Mouse (Mus musculus): ENCODE measurements around the gene Vamp8.

The Vamp8 gene

GRCm38 (mm10) chr6:72405356-72405755 lies 14.9 kb upstream of the Vamp8 start:
- CTCF ChIA-PET: no interaction called here

DNA sequence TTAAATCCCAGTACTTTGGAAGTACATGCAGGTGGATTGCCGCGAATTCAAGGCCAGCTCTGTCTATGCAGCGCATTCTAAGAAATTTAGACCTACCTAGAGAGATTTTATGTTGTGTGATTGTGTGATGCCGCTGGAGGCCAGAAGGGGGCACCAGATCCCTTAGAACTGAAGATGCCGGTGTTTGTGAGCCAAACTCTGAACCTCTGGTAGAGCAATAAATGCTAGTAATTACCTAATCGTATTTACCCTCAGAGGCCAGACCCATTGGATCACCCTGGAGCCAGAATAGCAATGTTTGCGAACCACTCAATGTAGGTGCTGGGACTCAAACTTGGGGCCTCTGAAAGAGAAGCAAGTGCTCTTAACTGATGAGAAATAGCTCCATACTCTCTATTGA lies 11.4 kb upstream of the Vamp8 start:
- CTCF ChIA-PET: interaction anchor here (0.7 to 1.3 kb wide), 2 partner anchors 109 to 149 kb away, joined by 3 to 5 read pairs; no protein-coding TSS in a partner anchor

- CTCF ChIA-PET: no interaction called here
Measured at GRCm38 (mm10) chr6:72399967-72400366, 9.5 kb upstream of the Vamp8 start.

- CTCF ChIA-PET: no interaction called here
Measured at GRCm38 (mm10) chr6:72396837-72397251, 6.3 kb upstream of the Vamp8 start.

GRCm38 (mm10) chr6:72392341-72392740 lies 1.8 kb upstream of the Vamp8 start:
- CTCF ChIA-PET: no interaction called here

- CTCF ChIA-PET: interaction anchor here (0.5 to 2.0 kb wide), 5 partner anchors 10 to 26 kb away, joined by 4 to 9 read pairs (median 5); partner anchors contain the start of gene Vamp5
Measured at GRCm38 (mm10) chr6:72390795-72391521, 455 bp upstream of the Vamp8 start.

- CTCF ChIA-PET: interaction anchor here (0.5 to 2.0 kb wide), 3 partner anchors 9 to 757 kb away, joined by 3 to 7 read pairs (median 5); partner anchors contain the start of genes Kdm3a and Vamp5
Measured at GRCm38 (mm10) chr6:72389471-72389940, 997 bp downstream of the Vamp8 start.

- CTCF ChIA-PET: interaction anchor here (2.0 kb wide), 1 partner anchor 8 kb away, joined by 5 read pairs; the partner anchor contains the start of gene Vamp5
Measured at GRCm38 (mm10) chr6:72388791-72389329, 1.6 kb downstream of the Vamp8 start.

DNA sequence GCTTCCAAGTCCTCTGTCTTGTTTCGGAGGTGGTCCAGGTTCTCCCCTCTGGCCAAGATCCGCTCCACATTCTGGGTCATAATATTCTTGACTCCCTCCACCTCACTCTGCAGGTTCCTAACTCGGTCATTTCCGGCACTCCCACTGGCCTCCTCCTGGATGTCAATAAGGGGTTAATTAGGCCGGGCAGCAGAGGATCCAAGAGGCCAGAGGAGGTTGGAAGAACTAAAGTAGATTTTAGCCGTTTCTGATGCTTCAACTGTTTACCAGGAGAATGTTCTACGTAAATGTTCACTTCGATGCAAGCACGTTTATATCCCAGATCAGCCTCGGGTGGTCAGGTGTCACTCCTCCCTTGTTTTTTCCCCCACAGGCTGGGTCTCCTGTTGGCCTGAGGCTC lies 2.2 kb downstream of the Vamp8 start:
- CTCF ChIA-PET: no interaction called here

DNA sequence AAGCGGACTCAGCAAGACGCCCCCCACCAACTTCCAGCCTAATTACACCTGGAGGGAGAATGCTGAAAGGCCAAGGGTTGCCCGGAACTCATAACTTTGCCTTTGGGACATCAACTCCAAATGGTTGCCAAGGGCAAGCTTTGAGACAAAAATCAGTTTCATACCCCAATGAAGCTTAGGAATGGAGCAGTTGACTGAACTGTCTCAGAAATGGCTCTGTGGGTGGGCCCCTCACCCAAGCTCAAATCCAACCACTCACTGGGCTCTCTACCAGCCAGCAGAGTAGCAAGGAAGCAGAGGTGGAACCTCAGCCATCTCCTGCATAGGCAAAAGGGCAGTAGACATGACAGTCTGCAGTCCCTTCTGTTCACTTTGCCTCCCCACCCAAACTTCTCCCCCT lies 2.7 kb downstream of the Vamp8 start:
- CTCF ChIA-PET: no interaction called here

GRCm38 (mm10) chr6:72386561-72386960 lies 3.9 kb downstream of the Vamp8 start:
- CTCF ChIA-PET: no interaction called here

DNA sequence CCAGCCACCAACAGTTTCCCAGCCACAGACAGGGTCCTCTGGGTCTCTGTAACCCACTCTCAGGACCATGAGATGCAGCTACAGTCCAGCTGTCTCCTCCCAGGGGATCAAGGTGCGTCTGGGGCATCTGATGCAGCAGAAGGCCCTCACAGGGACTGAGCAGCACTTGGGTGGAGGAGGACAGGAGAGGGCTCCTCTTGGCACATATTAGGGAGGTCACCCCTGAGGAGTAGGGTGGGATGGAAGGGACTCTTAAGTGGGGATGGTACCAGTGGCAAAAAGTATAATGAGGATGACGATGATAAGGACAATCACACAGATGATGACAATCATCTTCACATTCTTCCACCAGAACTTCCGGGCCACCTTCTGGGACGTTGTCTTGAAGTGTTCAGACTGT lies 5.2 kb downstream of the Vamp8 start:
- CTCF ChIA-PET: no interaction called here

DNA sequence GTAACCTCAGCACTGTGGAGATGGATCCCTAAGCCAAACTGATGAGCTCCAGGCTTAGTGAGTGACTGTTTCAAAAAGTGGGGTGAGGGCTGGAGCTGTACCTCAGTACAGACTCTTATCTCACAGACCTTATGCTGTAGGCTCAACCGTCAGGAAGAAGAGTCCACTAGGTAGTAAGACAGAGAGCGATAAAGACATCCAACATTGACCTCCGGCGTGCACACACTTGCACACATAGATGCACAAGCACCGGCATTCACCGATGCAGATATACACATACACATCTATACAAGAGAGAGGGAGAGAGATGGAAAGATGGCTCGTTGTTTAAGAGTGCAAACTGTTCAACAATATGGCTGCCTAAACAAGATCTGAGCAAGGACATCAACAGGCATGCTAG lies 6.6 kb downstream of the Vamp8 start:
- CTCF ChIA-PET: no interaction called here

GRCm38 (mm10) chr6:72383142-72383820 lies 7.2 kb downstream of the Vamp8 start:
- CTCF ChIA-PET: interaction anchor here (0.6 kb wide), 1 partner anchor 817 kb away, joined by 3 read pairs; no protein-coding TSS in a partner anchor

GRCm38 (mm10) chr6:72382494-72382893 lies 8.0 kb downstream of the Vamp8 start:
- CTCF ChIA-PET: interaction anchor here (0.7 kb wide), 1 partner anchor 276 kb away, joined by 4 read pairs; no protein-coding TSS in a partner anchor

GRCm38 (mm10) chr6:72380131-72380770 lies 10.3 kb downstream of the Vamp8 start, which contains the start of gene Vamp5:
Gene Vamp5, minus strand, starts transcription at chr6:72380468.
- CTCF ChIA-PET: interaction anchor here (0.6 to 1.6 kb wide), 5 partner anchors 9 to 23 kb away, joined by 3 to 5 read pairs (median 5); partner anchors contain the start of gene Vamp8

DNA sequence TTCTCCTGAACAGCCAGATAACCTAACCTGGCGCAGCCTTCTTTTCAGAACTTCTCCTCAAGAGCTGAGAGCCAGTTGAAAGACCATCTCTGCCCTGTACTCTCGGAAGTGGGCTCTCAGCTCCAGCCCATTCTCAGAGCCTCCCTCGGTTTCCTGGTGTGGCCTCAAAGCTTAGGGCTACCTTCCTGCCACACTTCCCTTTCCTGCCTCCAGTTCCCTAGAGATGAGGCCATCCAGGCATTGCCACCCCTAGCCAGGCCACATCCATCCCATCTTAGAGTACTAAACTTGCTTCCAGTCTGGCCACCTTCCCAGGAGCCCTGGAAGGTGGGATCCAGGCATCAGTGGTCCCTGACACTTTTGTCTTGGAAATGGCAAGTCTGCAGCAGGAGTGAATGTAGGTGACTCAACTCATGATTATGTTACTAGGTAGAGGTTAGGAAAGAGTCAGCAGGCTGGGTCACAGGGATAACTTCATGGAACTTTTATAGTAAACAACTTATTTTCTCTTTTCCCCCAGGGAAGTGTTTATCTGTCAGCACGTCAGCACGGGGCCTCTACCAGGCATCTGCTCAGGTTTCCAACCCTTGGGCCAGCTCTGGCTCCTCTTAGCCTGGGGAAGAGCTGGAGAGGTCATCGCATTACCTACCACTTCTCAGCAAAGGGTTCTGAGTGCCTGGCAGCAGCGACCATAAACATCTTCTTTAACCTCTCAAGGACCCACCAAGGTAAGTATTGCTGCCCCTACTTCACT lies 10.9 kb downstream of the Vamp8 start:
- CTCF ChIA-PET: interaction anchor here (0.6 to 1.3 kb wide), 2 partner anchors 12 to 15 kb away, joined by 3 to 4 read pairs; no protein-coding TSS in a partner anchor

DNA sequence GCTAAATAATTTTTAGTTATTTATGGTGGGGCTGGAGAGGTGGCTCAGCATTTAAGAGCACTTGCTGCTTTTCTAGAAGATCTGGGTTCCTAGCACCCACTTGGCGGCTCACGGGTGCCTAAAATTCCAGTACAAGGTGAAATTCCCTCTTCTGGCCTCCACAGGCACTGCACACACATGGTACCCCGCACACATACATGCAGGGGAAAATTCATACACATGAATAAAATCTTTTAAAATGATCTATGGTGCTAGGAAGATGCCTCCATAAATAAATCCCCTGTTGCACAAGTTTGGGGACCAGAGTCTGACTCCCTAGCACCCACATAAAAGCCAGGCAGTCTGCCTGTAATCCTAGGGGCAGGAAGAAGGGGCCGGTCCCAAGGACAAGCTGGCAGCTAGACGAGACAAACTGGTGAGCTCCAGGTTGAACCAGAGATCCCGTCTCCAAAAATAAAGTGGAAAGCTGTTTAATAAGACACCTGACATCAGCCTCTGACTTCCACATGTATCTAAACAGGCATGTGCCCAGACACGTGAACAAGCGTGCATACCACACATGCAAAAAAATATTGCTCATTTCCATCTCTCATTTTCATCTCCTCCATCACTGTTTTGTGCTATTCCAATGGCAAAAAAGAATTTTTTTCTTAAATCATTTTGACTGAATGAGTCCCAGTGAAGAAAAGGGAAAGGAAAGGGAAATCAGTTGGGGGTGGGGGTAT lies 11.8 kb downstream of the Vamp8 start:
- CTCF ChIA-PET: interaction anchor here (1.3 kb wide), 1 partner anchor 14 kb away, joined by 3 read pairs; no protein-coding TSS in a partner anchor

- CTCF ChIA-PET: interaction anchor here (0.6 kb wide), 3 partner anchors 10 to 742 kb away, joined by 3 to 5 read pairs (median 3); partner anchors contain the start of gene Kdm3a
Measured at GRCm38 (mm10) chr6:72374820-72375563, 15.5 kb downstream of the Vamp8 start.

All from spleen, embryonic (tissue).